In the genomic region with DNA sequence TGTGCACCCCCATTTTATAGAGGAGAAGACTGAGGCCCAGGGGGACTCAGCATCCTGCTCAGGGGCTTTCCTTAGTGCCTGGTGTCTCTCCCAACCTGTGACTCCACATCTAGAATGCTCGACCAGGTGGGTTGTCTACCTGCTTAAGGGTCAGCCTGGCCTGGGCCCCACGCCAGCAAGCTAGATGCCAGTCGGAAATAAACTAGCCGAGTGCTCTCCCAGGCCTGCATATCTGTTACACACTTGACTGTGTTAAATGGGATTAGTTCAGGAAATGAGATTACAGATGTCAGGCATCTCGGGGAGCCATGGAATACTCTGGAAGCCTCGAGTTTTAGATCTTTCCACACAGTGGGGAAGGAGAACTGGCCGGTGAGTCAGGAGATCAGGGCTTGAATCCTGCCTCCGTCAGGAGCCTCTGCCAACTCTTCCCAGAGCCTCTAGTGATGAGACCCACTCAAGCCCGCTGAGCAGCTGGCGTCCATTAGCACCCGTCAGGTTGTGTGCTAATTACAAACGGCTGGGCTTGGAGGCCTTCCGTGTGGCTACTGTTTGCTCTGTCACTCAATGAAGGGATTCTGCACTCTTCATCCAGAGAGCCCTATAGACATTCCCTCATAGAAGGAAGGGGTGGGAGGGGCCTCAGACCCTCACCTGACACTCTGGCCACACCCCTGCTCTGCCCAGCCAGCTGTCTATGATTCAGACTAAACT, we compare ENCODE assay signal across 11 mouse cellular contexts. TPM values are rescaled to one million over a fixed set of nuclear protein-coding genes. Genes with fewer than 3 reads are reported as not detected.
DNase-seq lines count a peak whose midpoint lies in the region; ATAC-seq and TF ChIP-seq lines count a peak whose summit lies in the region.
"Had no signal": no experiment of that assay in that cellular context is flagged by ENCODE, and none has a peak within 500 bp of the region (broad histone marks: within the 10 kb centered on the region; RNA-seq: fewer than 3 reads in every experiment).

No protein-coding gene starts in this region.

- no peak overlapping the region for H3K4me2 ChIP-seq in forebrain, embryonic 13.5 days
- H3K4me2 ChIP-seq in liver, embryonic 12.5 days: no peak overlapping the region
- H3K4me2 ChIP-seq: heart, embryonic 11.5 days; limb, embryonic 15.5 days had no signal

- no peaks in the 10 kb centered on the region for H3K36me3 ChIP-seq in forebrain, embryonic 13.5 days (ENCODE audit: poor library complexity, severe bottlenecking)
- H3K36me3 ChIP-seq in liver, embryonic 12.5 days: no peaks in the 10 kb centered on the region
- H3K36me3 ChIP-seq: limb, embryonic 15.5 days had no signal

- peak; percentile 45 for ATAC-seq in forebrain, embryonic 13.5 days
- no peak for ATAC-seq in liver, embryonic 12.5 days

- TF ChIP-seq CTCF in left cerebral cortex, adult 2 months (IDR thresholded peaks at IDR 0.05): no peak

- no peak overlapping the region for H3K27ac ChIP-seq in left cerebral cortex, adult 2 months
- peak overlapping the region; percentile 19 for H3K27ac ChIP-seq in forebrain, embryonic 13.5 days
- H3K27ac ChIP-seq in liver, embryonic 12.5 days: no peak overlapping the region
- H3K27ac ChIP-seq: limb, embryonic 15.5 days had no signal

- peaks cover 18% of the 10 kb centered on the region for H3K4me1 ChIP-seq in forebrain, embryonic 13.5 days
- H3K4me1 ChIP-seq in liver, embryonic 12.5 days: no peaks in the 10 kb centered on the region

- H3K4me3 ChIP-seq in left cerebral cortex, adult 2 months: no peak overlapping the region
- H3K4me3 ChIP-seq in forebrain, embryonic 13.5 days: no peak overlapping the region
- no peak overlapping the region for H3K4me3 ChIP-seq in liver, embryonic 12.5 days
- H3K4me3 ChIP-seq: erythroblast, embryonic 14.5 days; limb, embryonic 15.5 days had no signal

- no peaks in the 10 kb centered on the region for H3K9me3 ChIP-seq in forebrain, embryonic 13.5 days (replicated peaks)
- no peaks in the 10 kb centered on the region for H3K9me3 ChIP-seq in liver, embryonic 12.5 days (replicated peaks)
- H3K9me3 ChIP-seq: limb, embryonic 15.5 days had no signal

- H3K27me3 ChIP-seq in forebrain, embryonic 13.5 days: peaks cover 23% of the 10 kb centered on the region; the same call in 1 of the 2 replicates
- H3K27me3 ChIP-seq in liver, embryonic 12.5 days (replicated peaks): peaks cover 10% of the 10 kb centered on the region; the same call in 1 of the 2 replicates
- H3K27me3 ChIP-seq: limb, embryonic 15.5 days had no signal

- DNase-seq in left cerebral cortex, postnatal 4 days: peak; percentile 80
- DNase-seq in left cerebral cortex, adult 2 months (ENCODE audit: extremely low spot score in 1 of 2, low spot score in 2 of 2): no peak
- DNase-seq in cerebellum, postnatal 14 days: peak; percentile 73 to 79
- peak; percentile 59 for DNase-seq in retina, embryonic 14.5 days (ENCODE audit: low spot score)
- no peak for DNase-seq in left cerebral cortex, adult 11 months (ENCODE audit: low spot score)
- DNase-seq: kidney, adult 18-20 months had no signal

- no peak overlapping the region for H3K9ac ChIP-seq in forebrain, embryonic 13.5 days
- no peak overlapping the region for H3K9ac ChIP-seq in liver, embryonic 12.5 days
- H3K9ac ChIP-seq: limb, embryonic 15.5 days had no signal

- WGBS in forebrain, embryonic 13.5 days: 45% methylated on average over 13 of the region's 13 CpGs
- WGBS in liver, embryonic 12.5 days (ENCODE audit: insufficient replicate concordance): 48% methylated on average over 13 of the region's 13 CpGs

- intact Hi-C loops in left cerebral cortex, postnatal 4 days (cut with DNase I): no loop called here
- intact Hi-C loops in left cerebral cortex, adult 2 months (cut with DNase I): no loop called here

RNA-seq across cellular contexts. Expression of a gene that starts 28.9 kb away (rescaled TPM):
- 10 to 100 TPM; 10.8 to 15.0 TPM for total RNA-seq in left cerebral cortex, postnatal 4 days (2021)
- total RNA-seq in left cerebral cortex, adult 2 months (2021): 10 to 100 TPM; 32.1 to 33.9 TPM
- polyA plus RNA-seq in forebrain, embryonic 13.5 days (2015; fragmentation: Nextera tagmentation; extraction: Ambion mirVana): 15.5 and 16.7 TPM in 2 replicates
- 61.1 and 64.3 TPM in 2 replicates for polyA plus RNA-seq in liver, embryonic 12.5 days (2016; fragmentation: Nextera tagmentation; extraction: Ambion mirVana)

Comparison
In these comparisons a context has a peak if more than half of its experiments do, and no peak if none do; other contexts are left out.
1. DNase-seq: peak in left cerebral cortex, postnatal 4 days (single experiment), cerebellum, postnatal 14 days (2 of 2) and retina, embryonic 14.5 days (single experiment); none in left cerebral cortex, adult 2 months (0 of 2) and left cerebral cortex, adult 11 months (single experiment).